Mouse (Mus musculus) layer of hippocampus, postnatal 14 days (tissue): ENCODE measurements at regions not wholly inside any gene's neighbourhood (a gene's known extent, or its start where the extent isn't known, plus 50 kb on each side); places are given as distances from the start of the nearest gene placed in this dataset.

ENCODE experiments used
- DNase-seq, 2 experiments: peaks; one replicate each; pipeline ENCODE4 v3.0.0; 2021 to 2022; ENCODE audit warnings: low spot score in 2 of 2, mixed read lengths in 1 of 2

GRCm38 (mm10) chr4:95304006-95304405, 252.0 kb upstream of the Jun start:
- no peak for DNase-seq

GRCm38 (mm10) chr4:95307134-95307533, 250.2 kb upstream of the Fggy start:
- no peak for DNase-seq

DNA sequence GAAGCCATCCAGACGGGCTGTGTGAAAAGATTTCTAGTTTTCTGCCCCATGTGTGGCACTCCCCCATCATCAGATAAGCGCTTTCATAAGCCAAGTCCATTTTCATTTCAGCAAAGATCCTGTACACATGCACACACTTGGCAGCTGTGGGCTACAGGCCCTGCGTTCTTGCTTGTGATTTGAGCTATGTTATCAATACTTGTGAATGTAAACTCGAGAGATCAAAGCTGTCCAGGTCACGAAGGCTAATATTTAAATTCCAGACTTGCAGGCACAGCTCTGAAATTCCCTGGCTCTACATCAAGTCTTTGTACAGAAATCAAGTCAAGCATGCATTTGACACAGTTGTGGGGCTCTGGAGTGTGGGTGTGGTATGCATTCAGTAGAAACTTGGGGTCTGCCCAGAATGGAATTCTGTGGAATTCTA, 248.8 kb upstream of the Fggy start:
- DNase-seq = no peak

GRCm38 (mm10) chr4:95310410-95310809, 246.9 kb upstream of the Fggy start:
- DNase-seq = no peak

DNA sequence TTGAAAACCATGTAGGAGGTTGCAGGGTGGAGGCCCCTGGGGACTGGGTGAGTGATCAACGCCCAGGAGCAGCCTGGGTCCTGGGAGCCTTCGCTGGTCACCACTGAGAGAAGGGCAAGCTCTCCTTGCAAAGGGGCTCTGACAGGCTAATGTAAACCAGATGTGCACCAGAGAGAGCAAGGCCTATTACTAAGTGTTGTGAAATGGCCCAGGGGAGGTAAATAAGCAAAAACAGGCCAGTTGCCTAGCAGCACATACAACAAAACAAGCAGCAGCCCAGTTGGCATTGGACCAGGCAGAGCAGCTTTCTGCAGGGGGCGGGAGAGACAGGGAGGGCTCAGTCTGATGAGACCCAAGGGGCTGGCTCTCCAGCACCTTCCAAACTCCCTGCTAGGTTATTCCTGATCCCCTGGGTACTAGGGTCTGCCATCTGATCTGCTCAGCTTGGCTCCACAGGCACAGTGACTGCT, 239.5 kb upstream of the Fggy start:
- peak in 1 of 2 experiments; percentile 17 for DNase-seq

DNA sequence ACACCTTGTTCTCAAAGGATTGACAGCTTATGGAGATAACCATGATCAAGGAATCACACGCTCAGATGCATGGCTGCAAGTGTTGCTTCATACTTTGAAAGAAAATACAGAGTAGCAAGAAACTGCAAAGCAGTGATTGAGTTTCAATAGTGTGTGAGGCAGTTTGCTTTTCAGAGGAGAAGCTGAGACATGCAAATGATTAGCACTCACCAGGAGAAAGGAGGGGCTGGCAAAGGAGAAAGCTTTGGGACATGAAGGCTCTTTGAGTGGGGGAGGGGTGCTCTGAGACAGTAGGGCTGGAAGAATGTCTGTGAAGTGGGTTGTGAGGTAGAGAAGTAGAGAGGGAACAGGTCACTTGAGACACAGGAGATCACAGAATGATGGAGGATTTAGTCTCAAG, 238.7 kb upstream of the Fggy start:
- no peak for DNase-seq

GRCm38 (mm10) chr4:95319036-95319435, 238.3 kb upstream of the Fggy start:
- DNase-seq = no peak

DNA sequence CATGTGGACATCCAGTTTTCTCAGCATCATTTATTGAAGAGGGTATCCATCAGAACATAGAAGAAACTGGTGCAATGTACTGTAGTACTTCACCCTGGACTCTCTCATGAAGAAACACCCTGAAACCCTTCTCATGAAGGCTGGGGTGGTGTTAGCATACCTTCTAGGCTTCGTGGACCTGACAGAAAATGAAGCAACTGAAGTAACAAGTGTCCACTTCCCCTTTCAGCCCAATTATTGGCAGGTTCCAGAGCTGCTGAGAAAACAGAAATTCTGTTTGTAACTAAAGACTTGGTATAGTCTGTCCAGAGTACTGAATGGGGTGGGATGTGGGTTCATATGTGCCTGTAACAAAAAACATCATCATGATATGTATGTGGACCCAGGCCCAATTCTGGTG, 231.4 kb upstream of the Fggy start:
- DNase-seq = no peak

- no peak for DNase-seq
Observed at GRCm38 (mm10) chr4:95339822-95340221, 217.5 kb upstream of the Fggy start.

GRCm38 (mm10) chr4:95340926-95341325, 216.4 kb upstream of the Fggy start:
- no peak for DNase-seq

DNA sequence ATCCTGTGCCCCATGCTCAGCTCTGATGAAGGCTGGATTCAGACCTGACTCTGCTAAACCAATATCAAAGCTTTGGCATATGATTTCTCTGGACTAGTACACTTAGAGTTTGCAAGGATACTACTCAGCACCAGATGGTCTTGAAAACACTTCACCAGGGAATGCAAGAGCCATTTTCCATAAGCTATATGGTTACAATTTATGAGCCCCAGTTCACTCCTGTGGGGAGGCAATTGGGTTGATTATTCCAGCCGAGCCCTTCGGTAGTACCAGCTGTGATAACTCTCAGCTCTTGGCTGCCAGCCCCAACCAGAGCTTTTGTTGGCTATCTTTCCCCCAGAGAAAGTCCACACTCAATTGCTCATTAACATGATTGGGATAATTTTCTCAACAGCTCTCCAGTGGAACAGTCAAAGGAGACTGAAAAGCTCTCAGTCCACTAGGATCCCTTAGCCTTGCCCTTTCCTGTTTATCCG, 210.5 kb upstream of the Fggy start:
- DNase-seq = peak; percentile 60 to 78

- no peak for DNase-seq
Observed at GRCm38 (mm10) chr4:95347436-95347835, 209.9 kb upstream of the Fggy start.

GRCm38 (mm10) chr4:95348405-95349123, 208.7 kb upstream of the Fggy start:
- DNase-seq = no peak

- DNase-seq = no peak
Observed at GRCm38 (mm10) chr4:95353894-95354319, 203.4 kb upstream of the Fggy start.

- no peak for DNase-seq
Observed at GRCm38 (mm10) chr4:95358674-95359073, 198.6 kb upstream of the Fggy start.

- DNase-seq = no peak
Observed at GRCm38 (mm10) chr4:95360336-95360967, 196.9 kb upstream of the Fggy start.

- DNase-seq = peak in 1 of 2 experiments; percentile 54
Observed at GRCm38 (mm10) chr4:95364376-95365082, 192.8 kb upstream of the Fggy start.

DNA sequence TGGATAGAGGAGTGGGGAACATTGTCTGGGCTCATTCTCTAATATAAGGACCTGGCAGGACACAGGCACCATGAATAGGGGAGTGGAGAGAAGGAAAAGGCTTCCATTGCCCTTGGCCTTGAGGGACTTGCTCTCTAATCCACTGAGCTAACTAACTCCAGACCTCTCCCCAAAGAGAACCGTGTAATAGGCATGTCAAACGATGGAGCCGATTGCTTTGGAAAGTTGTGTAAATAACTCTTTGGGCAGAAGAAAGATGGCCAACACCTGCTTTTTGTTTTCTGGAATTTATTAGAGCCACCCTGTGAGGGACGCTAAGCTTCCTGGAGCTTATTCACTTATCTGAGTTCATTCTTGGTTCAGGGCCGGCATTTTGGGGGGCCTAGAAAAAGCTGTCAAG, 180.9 kb upstream of the Fggy start:
- DNase-seq = no peak

- DNase-seq = no peak
Observed at GRCm38 (mm10) chr4:95377222-95378134, 179.8 kb upstream of the Fggy start.

- DNase-seq = peak; percentile 36 to 60
Observed at GRCm38 (mm10) chr4:95378645-95379044, 178.7 kb upstream of the Fggy start.
